Mouse (Mus musculus): ENCODE data around the gene Slc36a3. TPM values are rescaled to one million over a fixed set of nuclear protein-coding genes. Genes with fewer than 3 reads are reported as not detected.

The Slc36a3 gene
- polyA plus RNA-seq, 1 experiment from 2014 or later = not detected

GRCm38 (mm10) chr11:55137646-55138045 is 13.9 kb downstream of the Slc36a3 start:
- ATAC-seq = no peak
- H3K9me3 ChIP-seq = no peaks in the 10 kb centered on the region

DNA sequence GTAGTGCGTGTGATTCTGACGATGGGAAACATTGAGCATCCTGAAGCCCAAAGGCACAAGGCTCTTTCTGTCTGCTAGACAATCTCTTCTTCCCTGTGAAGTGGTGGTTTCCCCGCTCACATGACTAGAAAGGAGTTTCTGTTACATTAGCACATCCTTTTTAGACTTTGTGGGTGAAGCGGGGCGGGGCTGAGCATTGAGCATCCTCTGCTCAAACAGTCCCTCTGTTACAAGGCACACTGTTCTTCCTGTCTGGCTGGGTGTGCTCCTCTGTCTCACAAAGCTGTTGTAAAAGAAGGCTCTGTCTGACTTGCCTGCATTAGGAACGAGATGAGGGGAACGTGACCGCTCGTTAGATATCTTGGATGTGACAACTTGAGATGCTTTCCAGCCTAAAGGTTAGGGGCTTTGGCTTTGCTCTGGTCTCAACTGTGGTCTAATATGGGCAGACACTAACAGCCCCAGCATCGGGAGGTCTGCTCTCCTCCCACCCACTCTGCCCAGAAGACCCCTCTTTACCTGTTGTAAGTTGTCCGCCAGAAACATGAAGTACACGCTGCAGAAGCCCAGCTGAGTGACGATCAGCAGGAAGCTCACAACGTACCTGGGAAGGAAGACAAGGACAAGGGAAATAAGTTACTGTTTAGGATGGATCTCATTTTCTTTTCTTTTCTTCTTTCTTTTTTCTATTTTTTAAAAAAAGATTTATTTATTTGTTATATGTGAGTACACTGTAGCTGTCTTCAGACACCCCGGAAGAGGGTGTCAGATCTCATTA is 14.5 kb downstream of the Slc36a3 start:
- Histone ChIP-seq H3K27me3 (no peaks in the 10 kb centered on the region), H3K9me3 (no peaks in the 10 kb centered on the region), H3K4me3 (replicated peaks) (no peak overlapping the region), H3K9ac (replicated peaks) (no peak overlapping the region), H3K4me2 (replicated peaks) (no peak overlapping the region), H3K36me3 (no peaks in the 10 kb centered on the region), H3K27ac (no peak overlapping the region), H3K4me1 (replicated peaks) (no peaks in the 10 kb centered on the region)
- WGBS = 88% methylated on average over 15 of the region's 15 CpGs
- ATAC-seq = no peak

More at GRCm38 (mm10) chr11:55137646-55138045, 13.9 kb downstream of the Slc36a3 start:
- Histone ChIP-seq H3K4me3 (replicated peaks) (no peak overlapping the region), H3K9ac (replicated peaks) (no peak overlapping the region), H3K4me2 (replicated peaks) (no peak overlapping the region), H3K27ac (no peak overlapping the region), H3K27me3 (no peaks in the 10 kb centered on the region), H3K36me3 (no peaks in the 10 kb centered on the region), H3K4me1 (replicated peaks) (no peaks in the 10 kb centered on the region)

DNA sequence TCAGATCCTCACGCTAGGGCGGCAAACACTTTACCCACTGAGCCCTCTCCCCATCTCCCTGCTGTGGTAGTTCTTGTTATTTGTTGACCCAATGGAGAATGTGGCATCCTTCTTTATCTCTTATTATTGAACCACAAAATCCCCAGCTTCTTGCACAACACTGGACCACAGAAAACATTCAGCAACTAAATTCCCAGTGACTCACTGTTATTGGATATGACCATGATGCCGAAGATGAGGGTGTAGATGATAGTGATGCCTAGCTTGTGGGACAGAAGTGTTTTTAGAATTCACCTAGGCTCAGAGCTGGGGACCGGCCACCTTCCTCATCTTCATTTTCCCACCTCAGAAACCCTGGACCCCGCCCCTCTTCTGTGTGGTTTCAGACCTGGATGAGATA is 16.6 kb downstream of the Slc36a3 start:
- Histone ChIP-seq H3K9ac (replicated peaks) (no peak overlapping the region), H3K27ac (no peak overlapping the region), H3K4me1 (replicated peaks) (no peaks in the 10 kb centered on the region), H3K4me2 (replicated peaks) (no peak overlapping the region), H3K27me3 (no peaks in the 10 kb centered on the region), H3K9me3 (no peaks in the 10 kb centered on the region), H3K4me3 (replicated peaks) (no peak overlapping the region), H3K36me3 (no peaks in the 10 kb centered on the region)
- no peak for ATAC-seq
- 95% methylated on average over 5 of the region's 5 CpGs for WGBS

DNA sequence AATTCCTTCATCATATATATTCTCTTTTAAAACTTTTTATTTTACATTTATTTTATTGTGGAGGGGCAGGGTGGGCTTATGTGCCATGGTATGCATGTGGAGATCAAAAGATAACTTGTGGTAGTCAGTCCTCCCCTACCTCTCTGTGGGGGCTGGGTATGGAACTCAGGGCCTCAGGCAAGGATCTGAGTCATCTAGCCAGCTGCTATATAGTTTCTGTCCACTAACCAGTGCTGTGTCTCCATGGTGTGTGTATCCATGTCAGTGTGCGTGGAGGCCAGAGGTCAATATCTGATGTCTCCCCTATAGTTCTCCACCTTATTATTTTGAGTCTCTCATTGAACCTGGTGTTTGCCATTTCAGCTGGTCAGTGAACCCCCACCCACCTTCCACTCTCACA is 17.1 kb downstream of the Slc36a3 start:
- Histone ChIP-seq H3K4me2 (replicated peaks) (no peak overlapping the region), H3K9me3 (no peaks in the 10 kb centered on the region), H3K4me3 (replicated peaks) (no peak overlapping the region), H3K36me3 (no peaks in the 10 kb centered on the region), H3K27ac (no peak overlapping the region), H3K9ac (replicated peaks) (no peak overlapping the region), H3K4me1 (replicated peaks) (no peaks in the 10 kb centered on the region), H3K27me3 (no peaks in the 10 kb centered on the region)
- no peak for ATAC-seq
- 97% methylated on average over 1 of the region's 1 CpGs for whole genome bisulfite sequencing

- no peaks in the 10 kb centered on the region for H3K36me3 ChIP-seq
- H3K9me3 ChIP-seq = no peaks in the 10 kb centered on the region
- no peak overlapping the region for H3K4me3 ChIP-seq (replicated peaks)
- no peaks in the 10 kb centered on the region for H3K4me1 ChIP-seq (replicated peaks)
- H3K27ac ChIP-seq = no peak overlapping the region
- no peak overlapping the region for H3K4me2 ChIP-seq (replicated peaks)
- WGBS = 94% methylated on average over 1 of the region's 1 CpGs
- no peaks in the 10 kb centered on the region for H3K27me3 ChIP-seq
- H3K9ac ChIP-seq (replicated peaks) = no peak overlapping the region
- no peak for ATAC-seq
These were observed 18.3 kb downstream of the Slc36a3 start for GRCm38 (mm10) chr11:55133204-55133603.

- ATAC-seq = no peak
These were observed 19.6 kb downstream of the Slc36a3 start for GRCm38 (mm10) chr11:55131946-55132345.

DNA sequence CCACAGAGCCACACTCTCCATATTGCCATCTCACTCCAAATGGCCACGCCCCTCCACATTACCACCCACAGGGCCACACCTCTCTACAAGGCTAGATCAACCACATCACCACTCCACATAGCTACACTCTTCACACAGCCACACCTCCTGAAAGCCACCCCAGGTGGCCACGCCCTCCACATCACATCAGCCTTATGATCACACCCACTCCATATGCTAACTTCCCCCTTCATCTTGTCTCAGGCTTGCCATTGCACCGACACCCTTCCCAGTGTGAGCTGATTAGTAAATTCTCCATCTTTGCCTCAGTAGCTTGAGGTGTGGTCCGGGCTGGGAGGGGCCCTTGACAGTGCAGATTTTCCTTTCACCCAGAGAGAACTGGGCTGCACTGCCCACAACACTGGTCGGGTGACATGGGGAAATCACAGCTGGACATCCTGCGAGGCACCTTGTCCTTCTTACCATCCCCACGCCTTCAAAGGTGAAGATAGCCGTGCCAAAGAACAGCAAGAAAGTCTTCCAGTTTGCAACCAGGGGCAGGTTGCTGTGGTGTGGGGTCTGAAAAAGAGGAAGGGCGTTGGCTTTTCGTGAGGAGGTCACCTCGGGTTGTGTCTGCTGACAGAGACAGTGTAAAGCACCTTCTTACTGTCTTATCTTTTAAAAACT is 20.3 kb downstream of the Slc36a3 start:
- no peak overlapping the region for H3K4me2 ChIP-seq (replicated peaks)
- no peak overlapping the region for H3K9ac ChIP-seq (replicated peaks)
- H3K27me3 ChIP-seq = no peaks in the 10 kb centered on the region
- 89% methylated on average over 11 of the region's 11 CpGs for WGBS
- no peak overlapping the region for H3K4me3 ChIP-seq (replicated peaks)
- no peaks in the 10 kb centered on the region for H3K9me3 ChIP-seq
- no peak overlapping the region for H3K27ac ChIP-seq
- no peak for ATAC-seq
- no peaks in the 10 kb centered on the region for H3K36me3 ChIP-seq
- no peaks in the 10 kb centered on the region for H3K4me1 ChIP-seq (replicated peaks)

More at GRCm38 (mm10) chr11:55131946-55132345, 19.6 kb downstream of the Slc36a3 start:
- no peak overlapping the region for H3K9ac ChIP-seq (replicated peaks)
- no peak overlapping the region for H3K27ac ChIP-seq
- no peaks in the 10 kb centered on the region for H3K9me3 ChIP-seq
- H3K27me3 ChIP-seq = no peaks in the 10 kb centered on the region
- H3K4me2 ChIP-seq (replicated peaks) = no peak overlapping the region
- no peaks in the 10 kb centered on the region for H3K4me1 ChIP-seq (replicated peaks)
- 84% methylated on average over 1 of the region's 1 CpGs for WGBS
- H3K4me3 ChIP-seq (replicated peaks) = no peak overlapping the region
- no peaks in the 10 kb centered on the region for H3K36me3 ChIP-seq

DNA sequence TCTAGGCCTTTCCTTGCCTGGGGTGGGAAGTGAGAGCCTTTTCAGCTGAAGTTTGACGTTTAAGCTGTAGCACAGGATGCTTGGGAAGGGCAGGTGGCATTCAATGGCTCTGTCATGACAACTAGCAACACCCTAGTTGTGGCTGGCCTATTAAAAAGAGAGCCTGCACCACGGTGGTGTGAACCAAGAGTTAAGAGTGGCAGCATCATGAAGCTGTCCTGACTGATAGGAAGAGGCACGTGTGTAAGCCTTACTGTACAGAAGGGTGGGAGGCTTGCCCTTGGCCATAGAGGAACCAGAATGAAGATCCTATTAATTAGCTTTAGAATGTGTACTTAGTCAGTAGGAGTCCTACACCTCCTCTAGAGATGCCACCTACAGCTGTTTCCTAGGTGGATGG is 23.1 kb downstream of the Slc36a3 start:
- H3K4me1 ChIP-seq (replicated peaks) = no peaks in the 10 kb centered on the region
- no peak overlapping the region for H3K4me2 ChIP-seq (replicated peaks)
- no peak overlapping the region for H3K4me3 ChIP-seq (replicated peaks)
- H3K27ac ChIP-seq = no peak overlapping the region
- no peak for ATAC-seq
- no peaks in the 10 kb centered on the region for H3K36me3 ChIP-seq
- 72% methylated on average over 3 of the region's 3 CpGs for WGBS
- no peak overlapping the region for H3K9ac ChIP-seq (replicated peaks)
- H3K9me3 ChIP-seq = no peaks in the 10 kb centered on the region
- no peaks in the 10 kb centered on the region for H3K27me3 ChIP-seq

- WGBS = 60% methylated on average over 6 of the region's 6 CpGs
- no peak for ATAC-seq
- H3K4me1 ChIP-seq (replicated peaks) = no peaks in the 10 kb centered on the region
- H3K36me3 ChIP-seq = no peaks in the 10 kb centered on the region
- H3K9ac ChIP-seq (replicated peaks) = no peak overlapping the region
- no peak overlapping the region for H3K27ac ChIP-seq
- H3K4me3 ChIP-seq (replicated peaks) = no peak overlapping the region
- H3K9me3 ChIP-seq = no peaks in the 10 kb centered on the region
- no peaks in the 10 kb centered on the region for H3K27me3 ChIP-seq
- H3K4me2 ChIP-seq (replicated peaks) = no peak overlapping the region
These were observed 23.6 kb downstream of the Slc36a3 start for GRCm38 (mm10) chr11:55127937-55128336.

- H3K4me2 ChIP-seq (replicated peaks) = no peak overlapping the region
- H3K4me1 ChIP-seq (replicated peaks) = no peaks in the 10 kb centered on the region
- H3K27ac ChIP-seq = no peak overlapping the region
- no peaks in the 10 kb centered on the region for H3K36me3 ChIP-seq
- 83% methylated on average over 3 of the region's 3 CpGs for WGBS
- no peaks in the 10 kb centered on the region for H3K27me3 ChIP-seq
- no peaks in the 10 kb centered on the region for H3K9me3 ChIP-seq
- H3K4me3 ChIP-seq (replicated peaks) = no peak overlapping the region
- H3K9ac ChIP-seq (replicated peaks) = no peak overlapping the region
- no peak for ATAC-seq
These were observed 24.8 kb downstream of the Slc36a3 start for GRCm38 (mm10) chr11:55126663-55127062.

DNA sequence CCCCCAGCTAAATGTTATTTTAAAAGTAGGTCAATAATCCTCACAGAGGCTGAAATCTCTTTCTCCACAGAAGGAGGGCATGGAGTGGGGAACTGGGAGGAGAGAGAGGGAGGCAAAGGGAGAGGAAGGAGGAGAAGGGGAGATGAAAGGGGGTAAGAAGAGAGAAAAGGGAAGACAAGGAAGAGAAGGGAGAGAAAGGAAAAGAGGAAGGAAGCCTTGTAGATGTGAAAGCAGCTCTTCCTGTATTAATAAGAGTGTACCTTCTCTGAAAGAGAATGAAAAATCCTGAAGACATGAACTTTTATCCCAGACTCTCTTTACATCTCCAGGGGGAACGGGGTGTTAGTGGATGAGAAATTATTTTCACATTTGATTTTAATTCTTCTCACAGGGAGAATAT is 30.1 kb downstream of the Slc36a3 start:
- ATAC-seq = no peak
- no peaks in the 10 kb centered on the region for H3K36me3 ChIP-seq
- H3K4me1 ChIP-seq (replicated peaks) = no peaks in the 10 kb centered on the region
- H3K4me3 ChIP-seq (replicated peaks) = no peak overlapping the region
- no peak overlapping the region for H3K9ac ChIP-seq (replicated peaks)
- H3K27me3 ChIP-seq = no peaks in the 10 kb centered on the region
- H3K9me3 ChIP-seq = peaks cover 3% of the 10 kb centered on the region; the same call in 1 of the 2 replicates
- H3K27ac ChIP-seq = no peak overlapping the region
- no peak overlapping the region for H3K4me2 ChIP-seq (replicated peaks)
- WGBS = 91% methylated on average over 1 of the region's 1 CpGs

- H3K9me3 ChIP-seq = peaks cover 3% of the 10 kb centered on the region; the same call in 1 of the 2 replicates
- H3K27ac ChIP-seq = no peak overlapping the region
- no peaks in the 10 kb centered on the region for H3K4me1 ChIP-seq (replicated peaks)
- no peak overlapping the region for H3K4me3 ChIP-seq (replicated peaks)
- H3K4me2 ChIP-seq (replicated peaks) = no peak overlapping the region
- ATAC-seq = no peak
- no peaks in the 10 kb centered on the region for H3K27me3 ChIP-seq
- no peak overlapping the region for H3K9ac ChIP-seq (replicated peaks)
- no peaks in the 10 kb centered on the region for H3K36me3 ChIP-seq
- 81% methylated on average over 8 of the region's 8 CpGs for WGBS
These were observed 30.7 kb downstream of the Slc36a3 start for GRCm38 (mm10) chr11:55120821-55121271.
